Mouse (Mus musculus) layer of hippocampus, adult 6 months (tissue): ENCODE results near the gene Tmem222. TPM values are rescaled to one million over a fixed set of nuclear protein-coding genes. Genes with fewer than 3 reads are reported as not detected.

Experiments used
- long read RNA-seq, 2 experiments: library from polyadenylated mRNA; unstranded; transcript quantifications; one replicate each; pipeline ENCODE4 v2.0.0; 2019 to 2020
- polyA plus RNA-seq: library from polyadenylated mRNA; unstranded; fragments of <200 nt; fragmentation: Nextera tagmentation; gene quantifications from 2 replicates; pipeline ENCODE4 v1.2.3, GENCODE M21; 2021

Tmem222 gene
- 183 and 192 TPM in 2 replicates for polyA plus RNA-seq
- long read RNA-seq, experiment 1, transcript Tmem222-201 (6 exons, 1,484 nt) = major isoform, 287 of 311 reads
- long read RNA-seq, experiment 1, partial matches to known transcripts = 3 of 311 reads
- long read RNA-seq, experiment 1, other reads (novel, unspliced or antisense) = 16 of 311 reads
- long read RNA-seq, experiment 2, transcript Tmem222-205 (5 exons, 546 nt) = minor isoform, 9 of 571 reads
- long read RNA-seq, experiment 2, transcript Tmem222-201 (6 exons, 1,484 nt) = major isoform, 524 of 571 reads
- long read RNA-seq, experiment 2, transcript Tmem222-203 (7 exons, 613 nt) = minor isoform, 10 of 571 reads
- long read RNA-seq, experiment 2, partial matches to known transcripts = 8 of 571 reads
- long read RNA-seq, experiment 2, other reads (novel, unspliced or antisense) = 19 of 571 reads

GRCm38 (mm10) chr4:133277104-133278026, at the start of gene Tmem222:
Tmem222 (minus strand) TSS chr4:133277792.

GRCm38 (mm10) chr4:133262882-133263281, 14.7 kb downstream of the Tmem222 start, which contains the start of gene Sytl1:
Sytl1 (minus strand) TSS chr4:133263113.

GRCm38 (mm10) chr4:133240490-133240921, 37.1 kb downstream of the Tmem222 start, which contains the start of gene Map3k6:
Map3k6 (plus strand) TSS chr4:133240818.

Other genes starting within 250 kb of the Tmem222 start
- 43.2 and 45.3 TPM in 2 replicates for gene Wasf2, start 147.3 kb downstream of the Tmem222 start, polyA plus RNA-seq
- 4.8 and 5.5 TPM in 2 replicates for gene Cd164l2, start 65.7 kb downstream of the Tmem222 start, polyA plus RNA-seq
- 7.1 and 11.2 TPM in 2 replicates for gene Gpr3, start 65.3 kb downstream of the Tmem222 start, polyA plus RNA-seq
- gene Map3k6, start 37.0 kb downstream of the Tmem222 start, polyA plus RNA-seq = 2.6 and 4.7 TPM in 2 replicates
- gene Sytl1, start 14.7 kb downstream of the Tmem222 start, polyA plus RNA-seq = 0.46 and 0.48 TPM in 2 replicates
- gene Wdtc1, start 75.7 kb upstream of the Tmem222 start, polyA plus RNA-seq = 6.5 and 6.9 TPM in 2 replicates
- 10.5 and 11.0 TPM in 2 replicates for gene Slc9a1, start 91.9 kb upstream of the Tmem222 start, polyA plus RNA-seq
- gene Tent5b, start 202.3 kb upstream of the Tmem222 start, polyA plus RNA-seq = 0.15 and 0.21 TPM in 2 replicates
- gene Trnp1, start 220.8 kb upstream of the Tmem222 start, polyA plus RNA-seq = 23.5 and 24.8 TPM in 2 replicates
- 0.34 and 0.72 TPM in 2 replicates for gene Kdf1, start 241.2 kb upstream of the Tmem222 start, polyA plus RNA-seq